Mouse (Mus musculus) subcutaneous adipose tissue, adult 2 months (tissue): ENCODE data around the gene Marveld1. TPM values are rescaled to one million over a fixed set of nuclear protein-coding genes. Genes with fewer than 3 reads are reported as not detected.

Experiments used
- polyA plus RNA-seq: library from polyadenylated mRNA; depleted of rRNA; stranded (reverse); fragments of >200 nt; gene quantifications from 2 replicates; pipeline ENCODE4 v1.2.3, GENCODE M21; 2012; ENCODE audit warnings: low replicate concordance; rRNA removed

The Marveld1 gene
- 75.2 and 116 TPM in 2 replicates for polyA plus RNA-seq

GRCm38 (mm10) chr19:42147170-42147768, at the start of gene Marveld1:
Marveld1 (plus strand) TSS chr19:42147400.

GRCm38 (mm10) chr19:42128787-42129508, 18.3 kb upstream of the Marveld1 start, which contains the start of gene Avpi1:
Avpi1 (minus strand) TSS chr19:42129059.

DNA sequence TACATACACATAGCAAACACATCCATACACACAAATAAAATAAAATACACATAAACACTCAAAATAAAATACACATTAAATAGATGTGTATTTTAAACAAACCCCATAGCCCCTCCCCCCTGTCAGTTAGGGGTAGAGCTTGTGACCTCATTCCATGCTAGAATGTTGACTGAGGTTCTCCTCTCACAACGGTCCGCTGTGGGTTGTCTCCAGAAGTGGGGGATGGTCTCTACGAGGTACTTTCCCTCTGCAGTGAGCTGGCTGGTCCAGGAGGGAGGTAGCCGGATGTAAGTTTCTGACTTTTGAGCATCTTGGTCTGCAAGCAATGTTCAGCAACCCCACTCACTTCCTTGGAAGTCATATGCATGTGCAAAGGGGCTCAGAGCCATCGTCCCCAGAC, 16.6 kb downstream of the Marveld1 start, which contains the start of gene Zfyve27:
Gene Zfyve27 (plus strand): TSS at position 188 of the 400 bp plus-strand sequence.

Other genes starting within 250 kb of the Marveld1 start
- gene Pgam1, start 235.5 kb upstream of the Marveld1 start, polyA plus RNA-seq, result 346 and 357 TPM in 2 replicates
- gene Exosc1, start 214.0 kb upstream of the Marveld1 start, polyA plus RNA-seq, result 15.7 and 24.5 TPM in 2 replicates
- gene Zdhhc16, start 213.9 kb upstream of the Marveld1 start, polyA plus RNA-seq, result 59.7 and 116 TPM in 2 replicates
- gene Mms19, start 166.2 kb upstream of the Marveld1 start, polyA plus RNA-seq, result 55.1 and 85.4 TPM in 2 replicates
- 40.4 and 49.3 TPM in 2 replicates for gene Ubtd1, start 165.6 kb upstream of the Marveld1 start, polyA plus RNA-seq
- gene Ankrd2, start 111.4 kb upstream of the Marveld1 start, polyA plus RNA-seq, result not detected in 2 replicates
- gene Hoga1, start 101.8 kb upstream of the Marveld1 start, polyA plus RNA-seq, result 6.7 and 9.9 TPM in 2 replicates
- 1.1 and 1.4 TPM in 2 replicates for gene 4933411K16Rik, start 95.2 kb upstream of the Marveld1 start, polyA plus RNA-seq
- gene Morn4, start 61.0 kb upstream of the Marveld1 start, polyA plus RNA-seq, result 1.9 and 12.7 TPM in 2 replicates
- 45.4 and 48.7 TPM in 2 replicates for gene Pi4k2a, start 56.9 kb upstream of the Marveld1 start, polyA plus RNA-seq
- 16.3 and 16.5 TPM in 2 replicates for gene Avpi1, start 18.3 kb upstream of the Marveld1 start, polyA plus RNA-seq
- 50.4 and 53.7 TPM in 2 replicates for gene Zfyve27, start 16.6 kb downstream of the Marveld1 start, polyA plus RNA-seq
- gene Sfrp5, start 54.9 kb downstream of the Marveld1 start, polyA plus RNA-seq, result 2.5 and 102 TPM in 2 replicates
- gene Golga7b, start 100.2 kb downstream of the Marveld1 start, polyA plus RNA-seq, result 1.1 and 3.7 TPM in 2 replicates